Mouse (Mus musculus): ENCODE data around the gene Rbm6.

DNA sequence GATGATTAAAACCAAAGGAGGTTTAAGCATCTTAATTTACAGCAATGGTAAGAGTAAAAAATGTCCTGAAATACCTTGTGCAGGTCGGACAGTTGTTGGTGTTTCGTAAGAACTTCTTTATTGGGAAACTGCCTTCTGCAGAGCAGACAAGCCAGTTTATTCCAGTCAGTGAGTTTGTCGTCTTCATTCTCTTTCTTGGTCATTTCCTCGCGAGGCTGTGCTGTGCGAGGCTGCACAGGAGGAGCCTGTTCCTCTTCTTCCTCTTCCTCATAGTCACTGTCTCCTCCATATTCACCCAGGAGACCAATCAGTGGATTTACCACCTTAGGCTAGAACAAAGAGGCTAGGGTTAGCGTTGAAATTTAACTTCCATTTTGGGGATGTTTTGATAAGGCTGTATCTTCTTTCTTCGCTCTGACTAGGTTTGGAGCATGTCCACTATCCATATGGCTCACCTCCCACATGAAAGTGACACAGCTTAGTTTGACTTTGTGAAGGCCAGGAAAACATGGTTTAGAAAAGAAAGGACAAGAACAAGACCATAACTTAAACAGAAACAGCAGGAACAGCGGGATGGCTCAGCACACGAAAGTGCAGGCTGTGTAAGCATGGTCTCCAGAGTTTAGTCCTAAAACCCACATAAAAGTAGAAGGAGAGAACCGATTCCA lies 90.4 kb downstream of the Rbm6 start:
- TF ChIP-seq POLR2A (IDR thresholded peaks at IDR 0.05; ENCODE audit: low read depth, low read length) (no peak), CTCF (IDR thresholded peaks at IDR 0.05; ENCODE audit: extremely low read depth, insufficient read length, insufficient replicate concordance, low read depth, low read length) (no peak)
